Mouse (Mus musculus): ENCODE measurements around the gene Cds2.

GRCm38 (mm10) chr2:132235975-132236374 is 27.0 kb upstream of the Cds2 start:
- TF ChIP-seq POLR2A (IDR thresholded peaks at IDR 0.05; ENCODE audit: extremely low read depth, insufficient read depth, low read length): no peak
- no peak for TF ChIP-seq CTCF (IDR thresholded peaks at IDR 0.05; ENCODE audit: low read depth, low read length)
